Mouse (Mus musculus): ENCODE data around the gene Ccser2. TPM values are rescaled to one million over a fixed set of nuclear protein-coding genes. Genes with fewer than 3 reads are reported as not detected.

The Ccser2 gene
- polyA plus RNA-seq (2012; rRNA removed) (19.2 and 20.2 TPM in 2 replicates), polyA plus RNA-seq (2014; fragmentation: Nextera tagmentation; extraction: Ambion mirVana) (44.3 and 47.3 TPM in 2 replicates)

DNA sequence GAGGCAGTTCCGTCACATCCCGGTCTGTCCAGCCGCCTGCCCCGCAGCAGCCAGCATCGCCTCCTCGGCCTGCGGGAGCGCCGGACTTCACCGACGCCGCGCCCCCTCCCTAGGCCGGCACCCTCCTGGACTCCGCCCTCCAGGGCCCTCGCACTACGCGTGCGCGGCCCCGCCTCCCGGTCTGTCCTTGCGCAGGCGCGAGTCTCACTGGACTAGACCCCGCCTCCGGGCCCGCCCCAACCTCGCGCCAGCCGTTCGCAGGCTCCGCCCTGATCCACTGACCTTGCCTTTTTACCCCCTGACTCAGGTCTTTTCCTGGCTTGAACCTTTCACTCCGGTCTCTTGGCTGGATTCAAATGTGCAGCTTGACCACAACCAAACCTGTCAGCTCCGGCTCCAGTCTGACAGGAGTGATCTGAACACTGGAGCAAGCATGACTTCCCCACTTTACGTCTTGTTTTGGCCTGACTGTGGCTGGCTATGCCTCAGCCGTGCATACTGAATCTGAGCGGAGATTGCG lies at the start of gene Ccser2:
Gene Ccser2, minus strand, starts transcription at position 150 of the 520 bp plus-strand sequence.
- H3K4me2 ChIP-seq (replicated peaks; ENCODE audit: low read depth, low read length, severe bottlenecking) = peak within 1 kb of the TSS; percentile 52
- no peaks in the 10 kb centered on the region for H3K36me3 ChIP-seq (ENCODE audit: control insufficient read depth, insufficient read depth, low read length)
- H3K27me3 ChIP-seq (ENCODE audit: control insufficient read depth, insufficient read depth, low read length) = no peaks in the 10 kb centered on the region
- H3K27ac ChIP-seq (replicated peaks; ENCODE audit: low read depth, low read length) = peak within 1 kb of the TSS; percentile 73
- peak; percentile 91; the same call in 1 of the 2 replicates for TF ChIP-seq POLR2A (IDR thresholded peaks at IDR 0.05; ENCODE audit: borderline replicate concordance, extremely low read depth, insufficient read depth, insufficient read length)
- peaks cover 4% of the 10 kb centered on the region; the same call in 1 of the 2 replicates for H3K4me1 ChIP-seq (ENCODE audit: control insufficient read depth, insufficient read depth, low read length)
- H3K9ac ChIP-seq (ENCODE audit: low read depth, low read length, severe bottlenecking) = peak within 1 kb of the TSS; percentile 84
- DNase-seq (ENCODE audit: low spot score) (peak; percentile 95), ATAC-seq (ENCODE audit: low FRiP score, low read depth) (peak; percentile 100)
- no peaks in the 10 kb centered on the region for H3K9me3 ChIP-seq (ENCODE audit: control insufficient read depth, low read length)
- H3K4me3 ChIP-seq (replicated peaks; ENCODE audit: low read length) = peak within 1 kb of the TSS; percentile 92
- WGBS = 1% methylated on average over 26 of the region's 39 CpGs

DNA sequence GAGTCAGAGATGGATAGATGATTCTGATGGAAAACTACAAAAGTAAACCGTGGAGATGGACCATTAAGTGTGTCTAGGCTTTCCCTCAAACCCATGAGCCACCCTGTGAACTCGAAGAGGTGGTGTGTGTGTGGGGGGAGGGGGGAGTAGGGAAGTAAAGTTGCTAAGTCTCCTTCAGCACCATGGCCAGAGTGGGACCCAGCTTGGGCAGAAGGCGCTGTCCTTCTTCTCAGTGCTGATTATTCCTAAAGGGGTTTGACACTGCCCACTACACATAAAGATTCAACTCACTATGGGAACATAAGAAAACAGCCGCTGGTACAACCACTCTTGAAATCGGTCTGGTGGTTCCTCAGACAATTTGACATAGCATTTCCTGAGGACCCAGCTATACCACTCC lies 47.3 kb upstream of the Ccser2 start:
- Histone ChIP-seq H3K9me3 (ENCODE audit: control insufficient read depth, low read length) (no peaks in the 10 kb centered on the region), H3K27ac (replicated peaks; ENCODE audit: low read depth, low read length) (no peak overlapping the region), H3K9ac (ENCODE audit: low read depth, low read length, severe bottlenecking) (no peak overlapping the region), H3K4me1 (ENCODE audit: control insufficient read depth, insufficient read depth, low read length) (no peaks in the 10 kb centered on the region), H3K4me3 (replicated peaks; ENCODE audit: low read length) (no peak overlapping the region), H3K4me2 (replicated peaks; ENCODE audit: low read depth, low read length, severe bottlenecking) (no peak overlapping the region), H3K27me3 (ENCODE audit: control insufficient read depth, insufficient read depth, low read length) (no peaks in the 10 kb centered on the region), H3K36me3 (ENCODE audit: control insufficient read depth, insufficient read depth, low read length) (no peaks in the 10 kb centered on the region)
- DNase-seq (ENCODE audit: low spot score) (peak; percentile 79), ATAC-seq (ENCODE audit: low FRiP score, low read depth) (no peak)
- 34% methylated on average over 5 of the region's 5 CpGs for WGBS
- no peak for TF ChIP-seq POLR2A (IDR thresholded peaks at IDR 0.05; ENCODE audit: borderline replicate concordance, extremely low read depth, insufficient read depth, insufficient read length)

DNA sequence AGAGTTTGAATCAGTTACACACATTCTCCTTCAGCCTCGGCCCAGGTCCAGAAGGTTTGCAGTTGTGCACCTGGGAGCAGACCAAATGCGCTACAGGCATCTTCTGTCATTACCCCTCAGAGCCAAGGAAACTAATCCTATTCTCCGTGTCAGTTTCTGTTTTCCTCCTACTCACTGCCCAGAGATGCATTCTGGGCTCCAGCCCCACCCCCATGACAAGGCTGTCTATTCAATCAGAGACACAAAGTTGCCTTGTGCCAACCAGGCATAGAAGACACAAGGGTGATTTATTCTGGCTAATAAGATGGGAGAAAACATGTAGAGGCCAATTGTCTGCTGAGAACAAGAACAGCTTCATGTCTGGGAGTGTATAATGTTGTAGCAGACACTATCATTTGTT lies 45.1 kb upstream of the Ccser2 start:
- no peak overlapping the region for H3K27ac ChIP-seq (replicated peaks; ENCODE audit: low read depth, low read length)
- ATAC-seq (ENCODE audit: low FRiP score, low read depth) = no peak
- TF ChIP-seq POLR2A (IDR thresholded peaks at IDR 0.05; ENCODE audit: borderline replicate concordance, extremely low read depth, insufficient read depth, insufficient read length) = no peak
- H3K4me3 ChIP-seq (replicated peaks; ENCODE audit: low read length) = no peak overlapping the region
- 54% methylated on average over 3 of the region's 3 CpGs for WGBS
- H3K36me3 ChIP-seq (ENCODE audit: control insufficient read depth, insufficient read depth, low read length) = no peaks in the 10 kb centered on the region
- no peaks in the 10 kb centered on the region for H3K9me3 ChIP-seq (ENCODE audit: control insufficient read depth, low read length)
- no peak overlapping the region for H3K4me2 ChIP-seq (replicated peaks; ENCODE audit: low read depth, low read length, severe bottlenecking)
- no peak overlapping the region for H3K9ac ChIP-seq (ENCODE audit: low read depth, low read length, severe bottlenecking)
- H3K4me1 ChIP-seq (ENCODE audit: control insufficient read depth, insufficient read depth, low read length) = no peaks in the 10 kb centered on the region
- no peaks in the 10 kb centered on the region for H3K27me3 ChIP-seq (ENCODE audit: control insufficient read depth, insufficient read depth, low read length)
- no peak for DNase-seq (ENCODE audit: low spot score)

DNA sequence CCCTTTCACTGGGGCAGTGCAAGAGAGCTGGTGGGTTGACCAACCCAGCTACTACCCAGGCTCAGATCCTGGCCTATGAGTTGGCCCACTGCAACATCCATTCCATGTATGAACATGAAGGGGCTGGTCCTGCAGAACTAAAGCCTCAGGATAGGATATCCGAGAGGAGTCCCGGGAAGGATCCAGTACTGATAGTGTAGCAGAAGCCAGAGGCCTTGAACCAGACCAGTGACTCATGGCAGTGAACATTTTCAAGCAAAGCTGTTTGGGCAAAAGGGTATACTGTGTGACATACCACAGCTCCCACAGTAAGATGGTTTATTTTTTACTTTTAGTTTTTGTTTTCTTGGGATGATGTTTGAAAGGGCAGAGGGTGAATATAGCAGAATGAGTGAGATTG lies 41.1 kb upstream of the Ccser2 start:
- Histone ChIP-seq H3K9me3 (ENCODE audit: control insufficient read depth, low read length) (no peaks in the 10 kb centered on the region), H3K9ac (ENCODE audit: low read depth, low read length, severe bottlenecking) (no peak overlapping the region), H3K27ac (replicated peaks; ENCODE audit: low read depth, low read length) (no peak overlapping the region), H3K36me3 (ENCODE audit: control insufficient read depth, insufficient read depth, low read length) (no peaks in the 10 kb centered on the region), H3K27me3 (ENCODE audit: control insufficient read depth, insufficient read depth, low read length) (no peaks in the 10 kb centered on the region), H3K4me3 (replicated peaks; ENCODE audit: low read length) (no peak overlapping the region), H3K4me1 (ENCODE audit: control insufficient read depth, insufficient read depth, low read length) (no peaks in the 10 kb centered on the region), H3K4me2 (replicated peaks; ENCODE audit: low read depth, low read length, severe bottlenecking) (no peak overlapping the region)
- TF ChIP-seq POLR2A (IDR thresholded peaks at IDR 0.05; ENCODE audit: borderline replicate concordance, extremely low read depth, insufficient read depth, insufficient read length) = no peak
- ATAC-seq (ENCODE audit: low FRiP score, low read depth) (no peak), DNase-seq (ENCODE audit: low spot score) (no peak)
- 71% methylated on average over 2 of the region's 2 CpGs for WGBS

DNA sequence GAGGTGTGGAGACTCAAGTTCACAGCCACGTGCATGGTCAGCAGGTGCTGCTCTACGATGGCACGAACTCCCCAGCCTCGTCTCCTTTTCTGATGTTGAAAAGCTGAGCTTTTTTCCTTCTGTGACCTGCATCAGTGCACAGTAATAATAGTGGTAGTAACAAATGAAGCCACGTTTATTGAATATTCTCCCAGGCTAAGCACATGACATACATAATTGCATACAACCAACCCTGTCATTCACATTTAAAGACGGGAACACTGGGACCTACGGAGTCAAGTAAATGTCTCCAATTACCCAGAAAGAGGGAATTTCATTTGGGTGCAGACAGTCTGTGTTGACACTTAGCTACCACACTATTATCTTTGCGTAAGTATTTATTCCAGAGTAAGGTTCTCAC lies 37.9 kb upstream of the Ccser2 start:
- Histone ChIP-seq H3K27ac (replicated peaks; ENCODE audit: low read depth, low read length) (no peak overlapping the region), H3K9ac (ENCODE audit: low read depth, low read length, severe bottlenecking) (no peak overlapping the region), H3K36me3 (ENCODE audit: control insufficient read depth, insufficient read depth, low read length) (no peaks in the 10 kb centered on the region), H3K4me3 (replicated peaks; ENCODE audit: low read length) (no peak overlapping the region), H3K4me2 (replicated peaks; ENCODE audit: low read depth, low read length, severe bottlenecking) (no peak overlapping the region), H3K9me3 (ENCODE audit: control insufficient read depth, low read length) (no peaks in the 10 kb centered on the region), H3K4me1 (ENCODE audit: control insufficient read depth, insufficient read depth, low read length) (no peaks in the 10 kb centered on the region), H3K27me3 (ENCODE audit: control insufficient read depth, insufficient read depth, low read length) (no peaks in the 10 kb centered on the region)
- 75% methylated on average over 8 of the region's 8 CpGs for WGBS
- no peak for ATAC-seq (ENCODE audit: low FRiP score, low read depth)
- no peak for TF ChIP-seq POLR2A (IDR thresholded peaks at IDR 0.05; ENCODE audit: borderline replicate concordance, extremely low read depth, insufficient read depth, insufficient read length)
- no peak for DNase-seq (ENCODE audit: low spot score)

All from limb, embryonic 14.5 days (tissue).